Mouse (Mus musculus): ENCODE results near the gene Isoc2a.

- TF ChIP-seq ZC3H11A (IDR thresholded peaks at IDR 0.05; ENCODE audit: borderline replicate concordance, low read depth, low read length) (0 out of 2 replicates have a peak, but pooled peaks have one; percentile 55), CHD2 (IDR thresholded peaks at IDR 0.05; ENCODE audit: low read depth, low read length) (no peak), MAFK (IDR thresholded peaks at IDR 0.05; ENCODE audit: insufficient read depth, low read depth, low read length) (no peak)
Measured at GRCm38 (mm10) chr7:4865090-4865489, 11.9 kb upstream of the Isoc2a start.

Data from ES-E14 (cell line).